Mouse (Mus musculus) stomach, embryonic 14.5 days (tissue): ENCODE results near the gene Ntn4. TPM values are rescaled to one million over a fixed set of nuclear protein-coding genes. Genes with fewer than 3 reads are reported as not detected.

ENCODE experiments used
- ATAC-seq: fragments of 200-750 bp; cut with Nextera tagmentation; 2 replicates; pipeline ENCODE4 v1.8.0; 2017; ENCODE audit warnings: low read depth, moderate TSS enrichment; ENCODE audit not compliant: insufficient number of reproducible peaks, insufficient read depth, low FRiP score
- H3K27ac ChIP-seq: fragments of 300-500 bp; sonication (generic); 2 replicates; pipeline ENCODE4 v1.5.1; 2014; ENCODE audit warnings: mild to moderate bottlenecking, low read length, moderate library complexity, mixed read lengths
- H3K27me3 ChIP-seq: fragments of 300-500 bp; sonication (generic); 2 replicates; pipeline ENCODE4 v1.6.1; 2014; ENCODE audit warnings: low read length, control low read depth, mixed read lengths; ENCODE audit not compliant: control insufficient read depth, insufficient read depth
- H3K36me3 ChIP-seq: fragments of 300-500 bp; sonication (generic); 2 replicates; pipeline ENCODE4 v1.6.1; 2014; ENCODE audit warnings: mild to moderate bottlenecking, control low read depth, low read length, moderate library complexity, mixed read lengths; ENCODE audit not compliant: control insufficient read depth, insufficient read depth
- H3K4me1 ChIP-seq: fragments of 300-500 bp; sonication (generic); 2 replicates; pipeline ENCODE4 v1.6.1; 2014; ENCODE audit warnings: low read length, control low read depth, mixed read lengths; ENCODE audit not compliant: control insufficient read depth, insufficient read depth
- H3K4me2 ChIP-seq: fragments of 300-500 bp; sonication (generic); replicated peaks from 2 replicates; pipeline ENCODE4 v1.6.1; 2014; ENCODE audit warnings: low read depth, low read length, control low read depth
- H3K4me3 ChIP-seq: fragments of 300-500 bp; sonication (generic); 2 replicates; pipeline ENCODE4 v1.5.1; 2014; ENCODE audit warnings: low read depth, low read length, control low read depth
- H3K9ac ChIP-seq: fragments of 300-500 bp; sonication (generic); replicated peaks from 2 replicates; pipeline ENCODE4 v1.6.1; 2014; ENCODE audit warnings: low read depth, mild to moderate bottlenecking, control low read depth, low read length, moderate library complexity, mixed read lengths
- H3K9me3 ChIP-seq: fragments of 300-500 bp; sonication (generic); 2 replicates; pipeline ENCODE4 v1.6.1; 2016; ENCODE audit warnings: low read depth, low read length, control low read depth; ENCODE audit not compliant: control insufficient read depth
- WGBS: fragments of 180-500 bp; shearing (Covaris S2); extraction: QIAGEN DNeasy Blood & Tissue Kit; methylation state at CpG from one replicate; pipeline ENCODE4 v1.1.7; 2014; 5-methylcytosine and 5-hydroxymethylcytosine counted together
- polyA plus RNA-seq: library from polyadenylated mRNA; unstranded; fragments of >200 nt; fragmentation: Nextera tagmentation; extraction: Ambion mirVana; gene quantifications from 2 replicates; pipeline ENCODE4 v1.2.1, GENCODE M21; 2014

Gene Ntn4
- polyA plus RNA-seq, 1 experiment from 2014 or later: 0.62 TPM

DNA sequence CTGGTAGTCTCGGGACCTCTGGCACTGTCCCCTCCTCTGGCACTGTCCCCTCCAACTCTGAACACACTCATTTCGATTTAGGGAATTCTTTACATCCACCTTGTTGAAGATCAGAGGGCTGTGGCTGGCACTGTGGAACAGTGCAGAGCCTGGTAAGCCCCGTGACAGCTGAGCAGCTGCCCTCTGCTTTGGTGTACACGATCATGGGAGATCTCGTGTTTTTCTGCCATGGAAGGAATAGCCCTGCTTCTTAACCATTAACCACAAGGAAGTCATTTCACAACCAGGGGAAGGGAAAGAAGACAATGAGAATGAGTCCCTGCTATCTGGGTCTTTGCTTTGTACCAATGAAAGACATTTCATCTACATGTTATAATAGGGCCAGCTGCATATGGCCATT is 21.5 kb downstream of the Ntn4 start:
- no peaks in the 10 kb centered on the region for H3K9me3 ChIP-seq
- H3K4me2 ChIP-seq: no peak overlapping the region
- H3K9ac ChIP-seq: no peak overlapping the region
- ATAC-seq: no peak
- no peak overlapping the region for H3K27ac ChIP-seq
- H3K4me1 ChIP-seq: no peaks in the 10 kb centered on the region
- WGBS: 57% methylated on average over 5 of the region's 5 CpGs
- H3K4me3 ChIP-seq: no peak overlapping the region
- no peaks in the 10 kb centered on the region for H3K36me3 ChIP-seq
- H3K27me3 ChIP-seq: no peaks in the 10 kb centered on the region

- Histone ChIP-seq H3K27ac (no peak overlapping the region), H3K9ac (no peak overlapping the region), H3K27me3 (no peaks in the 10 kb centered on the region), H3K4me2 (no peak overlapping the region), H3K36me3 (no peaks in the 10 kb centered on the region), H3K9me3 (no peaks in the 10 kb centered on the region), H3K4me3 (no peak overlapping the region), H3K4me1 (no peaks in the 10 kb centered on the region)
- WGBS: 61% methylated on average over 2 of the region's 2 CpGs
- ATAC-seq: no peak
These were observed 25.7 kb downstream of the Ntn4 start for GRCm38 (mm10) chr10:93666222-93666621.

DNA sequence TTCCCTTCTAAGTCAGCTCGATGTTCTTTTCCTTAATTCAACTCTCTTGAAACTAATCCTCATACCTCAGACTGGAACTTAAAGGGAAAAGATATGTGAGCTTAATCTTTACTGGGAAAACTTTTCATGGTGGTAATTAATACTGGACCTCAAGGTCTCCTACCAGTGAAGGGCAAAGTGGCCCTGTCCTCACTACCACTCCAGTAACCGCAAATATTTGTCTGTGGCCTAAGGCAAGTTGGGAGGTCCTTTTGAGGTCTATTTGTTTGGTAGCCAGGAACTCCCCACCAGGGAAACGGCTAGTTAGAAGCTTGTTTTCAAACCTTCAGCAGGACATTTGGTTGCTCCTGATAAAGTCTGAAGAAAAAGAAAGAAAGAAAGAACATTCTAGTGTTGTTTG is 26.5 kb downstream of the Ntn4 start:
- WGBS: 55% methylated on average over 3 of the region's 3 CpGs
- H3K4me3 ChIP-seq: no peak overlapping the region
- no peaks in the 10 kb centered on the region for H3K36me3 ChIP-seq
- H3K4me1 ChIP-seq: no peaks in the 10 kb centered on the region
- H3K27me3 ChIP-seq: no peaks in the 10 kb centered on the region
- no peak overlapping the region for H3K4me2 ChIP-seq
- no peaks in the 10 kb centered on the region for H3K9me3 ChIP-seq
- ATAC-seq: no peak
- H3K9ac ChIP-seq: no peak overlapping the region
- H3K27ac ChIP-seq: no peak overlapping the region

DNA sequence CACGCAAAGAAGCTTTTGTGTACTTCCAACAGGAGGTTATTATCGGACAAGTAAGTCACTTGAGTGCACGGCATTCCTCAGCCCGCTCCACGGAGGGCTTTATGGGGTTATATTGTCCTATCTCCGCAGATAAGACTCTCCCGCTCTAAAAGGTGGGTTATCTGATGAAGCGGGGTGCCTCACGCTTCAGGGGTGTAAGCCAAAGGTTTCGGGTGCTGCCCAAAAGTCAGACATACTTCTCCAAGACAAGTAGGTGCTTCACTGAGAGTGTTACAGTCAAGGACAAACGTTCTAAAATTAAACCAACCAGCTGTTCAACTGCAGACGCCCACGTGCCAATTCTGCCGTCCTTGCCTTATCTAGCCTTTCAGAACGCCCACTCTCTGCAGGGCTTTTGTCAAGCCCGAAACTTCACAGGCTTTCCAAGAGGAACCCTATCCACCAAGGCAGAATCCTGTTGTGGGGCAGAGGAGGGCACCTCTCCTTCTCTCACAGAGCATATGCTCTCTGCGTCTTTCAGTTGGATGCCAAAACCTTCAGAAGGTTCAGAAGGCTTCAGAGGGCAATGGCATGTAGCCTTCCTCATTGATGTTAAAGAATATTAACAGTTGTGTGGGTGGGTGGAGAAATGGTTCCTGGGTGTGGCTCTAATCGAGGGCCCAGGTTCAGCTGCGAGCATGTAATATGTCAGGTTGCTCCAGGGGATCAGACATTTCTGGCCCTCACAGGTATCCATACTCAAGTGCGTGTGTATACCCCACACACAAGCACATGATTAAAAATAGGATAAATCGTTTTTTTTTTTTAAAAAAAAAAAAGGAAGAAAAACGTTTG is 32.4 kb downstream of the Ntn4 start:
- Histone ChIP-seq H3K4me1 (no peaks in the 10 kb centered on the region), H3K9ac (no peak overlapping the region), H3K36me3 (no peaks in the 10 kb centered on the region), H3K9me3 (no peaks in the 10 kb centered on the region), H3K27ac (no peak overlapping the region), H3K4me3 (no peak overlapping the region), H3K4me2 (no peak overlapping the region), H3K27me3 (no peaks in the 10 kb centered on the region)
- no peak for ATAC-seq
- WGBS: 62% methylated on average over 22 of the region's 22 CpGs

DNA sequence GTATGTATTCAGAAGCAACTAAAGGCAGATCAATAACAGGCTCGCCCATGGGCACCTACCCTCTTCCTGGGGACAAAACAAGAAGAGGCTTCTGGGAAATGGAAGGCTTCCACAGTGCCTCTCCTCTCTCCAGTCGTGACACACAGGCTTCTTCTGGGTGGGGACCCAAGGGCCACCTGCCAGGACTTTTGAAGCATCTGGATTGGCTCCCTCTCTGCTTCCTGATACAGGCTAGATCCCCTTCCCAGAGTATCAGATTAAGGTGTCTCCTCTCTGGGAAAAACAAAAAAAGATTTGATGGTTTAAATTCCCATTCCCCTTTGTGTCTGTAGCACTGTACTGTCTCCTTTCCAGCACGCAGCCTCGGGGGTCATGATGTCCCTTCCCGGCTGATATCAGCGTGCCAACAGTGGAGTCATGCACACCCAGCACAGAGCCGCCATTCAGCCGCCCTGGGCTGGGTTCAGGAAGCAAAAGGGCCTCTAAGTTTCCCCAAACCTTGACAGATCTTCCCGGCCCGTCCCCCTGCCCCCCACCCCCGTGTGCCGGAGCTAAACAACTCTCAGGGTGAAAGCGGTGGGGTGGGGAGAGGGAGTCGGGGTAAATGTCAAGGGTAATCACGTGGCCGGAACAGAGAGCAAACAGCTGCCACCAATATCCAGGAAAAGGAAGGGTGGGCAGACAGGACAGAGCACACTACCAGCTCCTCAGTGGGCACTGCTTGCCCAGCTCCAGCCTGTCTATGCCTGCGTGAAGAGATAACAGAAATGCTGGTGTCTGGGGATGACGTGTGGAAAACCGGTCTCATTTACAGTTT is 38.9 kb downstream of the Ntn4 start:
- ATAC-seq: peak; percentile 53; the same call in 1 of the 2 replicates
- no peak overlapping the region for H3K9ac ChIP-seq
- 37% methylated on average over 19 of the region's 19 CpGs for WGBS

GRCm38 (mm10) chr10:93680680-93681377 is 40.3 kb downstream of the Ntn4 start:
- Histone ChIP-seq H3K36me3 (no peaks in the 10 kb centered on the region), H3K9ac (no peak overlapping the region), H3K4me1 (peaks cover 10% of the 10 kb centered on the region), H3K4me3 (no peak overlapping the region), H3K27ac (no peak overlapping the region), H3K9me3 (no peaks in the 10 kb centered on the region), H3K4me2 (no peak overlapping the region), H3K27me3 (no peaks in the 10 kb centered on the region)
- 72% methylated on average over 6 of the region's 6 CpGs for WGBS
- ATAC-seq: no peak

More for the DNA sequence above, 38.9 kb downstream of the Ntn4 start:
- H3K4me1 ChIP-seq: peaks cover 10% of the 10 kb centered on the region
- H3K27me3 ChIP-seq: no peaks in the 10 kb centered on the region
- H3K4me2 ChIP-seq: peak overlapping the region; percentile 28; the same call in 1 of the 2 replicates
- H3K9me3 ChIP-seq: no peaks in the 10 kb centered on the region
- H3K4me3 ChIP-seq: 0 out of 2 replicates have a peak overlapping the region, but pooled peaks have one; percentile 8
- no peaks in the 10 kb centered on the region for H3K36me3 ChIP-seq
- no peak overlapping the region for H3K27ac ChIP-seq

- Histone ChIP-seq H3K9me3 (no peaks in the 10 kb centered on the region), H3K4me1 (peaks cover 10% of the 10 kb centered on the region), H3K9ac (no peak overlapping the region), H3K27me3 (no peaks in the 10 kb centered on the region), H3K36me3 (no peaks in the 10 kb centered on the region), H3K4me2 (no peak overlapping the region), H3K4me3 (no peak overlapping the region), H3K27ac (no peak overlapping the region)
- peak; percentile 80 for ATAC-seq
- WGBS: 66% methylated on average over 18 of the region's 18 CpGs
These were observed 41.8 kb downstream of the Ntn4 start for GRCm38 (mm10) chr10:93682185-93682747.

- H3K4me3 ChIP-seq: no peak overlapping the region
- no peak for ATAC-seq
- 76% methylated on average over 7 of the region's 7 CpGs for WGBS
These were observed 42.7 kb downstream of the Ntn4 start for GRCm38 (mm10) chr10:93683185-93683584.

More at GRCm38 (mm10) chr10:93683185-93683584, 42.7 kb downstream of the Ntn4 start:
- Histone ChIP-seq H3K9me3 (no peaks in the 10 kb centered on the region), H3K27ac (no peak overlapping the region), H3K36me3 (no peaks in the 10 kb centered on the region), H3K4me2 (no peak overlapping the region), H3K9ac (no peak overlapping the region), H3K27me3 (no peaks in the 10 kb centered on the region), H3K4me1 (peaks cover 10% of the 10 kb centered on the region)
